Mouse (Mus musculus): ENCODE measurements around the gene Car9. TPM values are rescaled to one million over a fixed set of nuclear protein-coding genes. Genes with fewer than 3 reads are reported as not detected.

Gene Car9
- polyA plus RNA-seq, 2 experiments: 0.32 to 0.75 TPM

- Histone ChIP-seq H3K9ac (replicated peaks) (peak overlapping the region; percentile 92), H3K4me3 (ENCODE audit: insufficient read depth in 1 of 2, low read depth in 2 of 2, low read length in 2 of 2) (peak overlapping the region; percentile 84 to 91), H3K36me3 (replicated peaks; ENCODE audit: control insufficient read depth, insufficient read depth, low read depth) (peaks cover 19% of the 10 kb centered on the region), H3K27ac (peak overlapping the region; percentile 73), H3K4me1 (replicated peaks; ENCODE audit: control insufficient read depth in 2 of 2, insufficient read depth in 2 of 2, low read length in 1 of 2) (peaks cover 13 to 23% of the 10 kb centered on the region in 2 experiments), H3K9me3 (ENCODE audit: control insufficient read depth, low read length) (no peaks in the 10 kb centered on the region), H3K4me2 (ENCODE audit: low read depth) (peak overlapping the region; percentile 84), H3K27me3 (ENCODE audit: control insufficient read depth, insufficient read depth, low read length) (no peaks in the 10 kb centered on the region)
- DNase-seq (ENCODE audit: low read depth in 3 of 3, low spot score in 3 of 3) (peak; percentile 86 to 91 (median 87)), ATAC-seq (ENCODE audit: insufficient read depth) (peak; percentile 82)
- under 1% methylated on average over 47 of the region's 47 CpGs for WGBS (ENCODE audit: insufficient replicate concordance)
- TF ChIP-seq CTCF (IDR thresholded peaks at IDR 0.05; ENCODE audit: low read depth) (peak; percentile 35; the same call in 1 of the 2 replicates), EP300 (IDR thresholded peaks at IDR 0.05; ENCODE audit: low read depth) (no peak)
These were observed 13.4 kb upstream of the Car9 start for GRCm38 (mm10) chr4:43493186-43493845.

- peak overlapping the region; percentile 73 for H3K27ac ChIP-seq
- TF ChIP-seq CTCF (IDR thresholded peaks at IDR 0.05; ENCODE audit: low read depth) (no peak), EP300 (IDR thresholded peaks at IDR 0.05; ENCODE audit: low read depth) (0 out of 2 replicates have a peak, but pooled peaks have one; percentile 19)
- no peaks in the 10 kb centered on the region for H3K27me3 ChIP-seq (ENCODE audit: control insufficient read depth, insufficient read depth, low read length)
- no peak for DNase-seq (ENCODE audit: low read depth in 3 of 3, low spot score in 3 of 3)
- WGBS (ENCODE audit: insufficient replicate concordance): under 1% methylated on average over 9 of the region's 9 CpGs
- peak overlapping the region; percentile 92 for H3K9ac ChIP-seq (replicated peaks)
- H3K9me3 ChIP-seq (ENCODE audit: control insufficient read depth, low read length): no peaks in the 10 kb centered on the region
- no peak for ATAC-seq (ENCODE audit: insufficient read depth)
- H3K4me2 ChIP-seq (ENCODE audit: low read depth): peak overlapping the region; percentile 84
- H3K4me1 ChIP-seq (replicated peaks; ENCODE audit: control insufficient read depth in 2 of 2, insufficient read depth in 2 of 2, low read length in 1 of 2): peaks cover 13 to 29% of the 10 kb centered on the region in 2 experiments
- H3K36me3 ChIP-seq (replicated peaks; ENCODE audit: control insufficient read depth, insufficient read depth, low read depth): peaks cover 19% of the 10 kb centered on the region
- peak overlapping the region; percentile 84 to 91 for H3K4me3 ChIP-seq (ENCODE audit: insufficient read depth in 1 of 2, low read depth in 2 of 2, low read length in 2 of 2)
These were observed 12.9 kb upstream of the Car9 start for GRCm38 (mm10) chr4:43493846-43494240.

DNA sequence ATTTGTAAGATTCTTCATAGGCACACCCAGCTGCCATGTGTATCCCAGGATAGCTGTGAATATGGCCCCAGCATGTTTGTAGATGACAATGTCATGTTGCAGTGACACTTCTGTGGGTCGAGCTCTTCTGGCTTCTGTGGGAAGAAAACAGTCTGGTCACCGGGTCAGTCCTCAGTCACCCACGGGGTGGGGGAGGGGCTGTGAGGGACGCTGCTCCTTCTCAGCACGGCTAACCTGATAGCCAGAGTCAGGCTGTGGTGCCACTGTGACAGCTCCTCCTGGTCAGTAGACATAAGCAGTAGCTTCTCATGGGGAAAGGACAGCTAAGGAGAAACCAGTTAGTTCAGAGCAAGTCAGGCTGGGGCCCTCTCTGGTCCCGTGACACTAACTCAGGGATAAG lies 10.2 kb upstream of the Car9 start:
- Histone ChIP-seq H3K27me3 (ENCODE audit: control insufficient read depth, insufficient read depth, low read length) (no peaks in the 10 kb centered on the region), H3K4me1 (replicated peaks; ENCODE audit: control insufficient read depth in 2 of 2, insufficient read depth in 2 of 2, low read length in 1 of 2) (peaks cover 12 to 29% of the 10 kb centered on the region in 2 experiments), H3K27ac (no peak overlapping the region), H3K9me3 (ENCODE audit: control insufficient read depth, low read length) (no peaks in the 10 kb centered on the region), H3K4me2 (ENCODE audit: low read depth) (no peak overlapping the region), H3K36me3 (replicated peaks; ENCODE audit: control insufficient read depth, insufficient read depth, low read depth) (peaks cover 19% of the 10 kb centered on the region), H3K9ac (replicated peaks) (no peak overlapping the region), H3K4me3 (ENCODE audit: insufficient read depth in 1 of 2, low read depth in 2 of 2, low read length in 2 of 2) (no peak overlapping the region)
- DNase-seq (ENCODE audit: low read depth in 3 of 3, low spot score in 3 of 3) (no peak), ATAC-seq (ENCODE audit: insufficient read depth) (no peak)
- WGBS (ENCODE audit: insufficient replicate concordance): 67% methylated on average over 6 of the region's 6 CpGs
- no peak for TF ChIP-seq EP300 (IDR thresholded peaks at IDR 0.05; ENCODE audit: low read depth)
- TF ChIP-seq CTCF (IDR thresholded peaks at IDR 0.05; ENCODE audit: low read depth): no peak

DNA sequence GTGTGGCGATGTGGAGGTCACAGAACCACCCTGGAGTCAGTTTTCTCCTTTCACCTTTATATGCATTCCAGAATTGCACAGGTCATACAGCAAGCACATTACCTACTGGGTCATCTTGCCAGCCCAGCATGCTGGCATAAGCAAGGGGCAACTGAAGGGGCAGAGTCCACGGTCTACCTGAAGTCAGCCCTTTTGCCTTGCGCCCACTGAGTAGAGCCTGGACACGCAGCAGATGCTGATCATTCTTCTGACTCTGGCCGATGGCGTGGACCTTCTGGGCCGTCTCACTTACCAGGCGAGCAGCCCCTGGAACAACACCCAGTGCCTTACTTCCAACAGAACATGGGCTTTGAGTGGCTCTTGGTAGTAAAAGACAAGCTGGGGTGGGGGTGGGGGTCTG lies 9.4 kb upstream of the Car9 start:
- peaks cover 12 to 25% of the 10 kb centered on the region in 2 experiments for H3K4me1 ChIP-seq (replicated peaks; ENCODE audit: control insufficient read depth in 2 of 2, insufficient read depth in 2 of 2, low read length in 1 of 2)
- H3K4me2 ChIP-seq (ENCODE audit: low read depth): peak overlapping the region; percentile 75
- DNase-seq (ENCODE audit: low read depth in 3 of 3, low spot score in 3 of 3): no peak
- H3K9me3 ChIP-seq (ENCODE audit: control insufficient read depth, low read length): no peaks in the 10 kb centered on the region
- WGBS (ENCODE audit: insufficient replicate concordance): 90% methylated on average over 8 of the region's 8 CpGs
- TF ChIP-seq EP300 (IDR thresholded peaks at IDR 0.05; ENCODE audit: low read depth) (no peak), CTCF (IDR thresholded peaks at IDR 0.05; ENCODE audit: low read depth) (no peak)
- H3K9ac ChIP-seq (replicated peaks): no peak overlapping the region; the same call in 1 of the 2 replicates
- ATAC-seq (ENCODE audit: insufficient read depth): no peak
- no peaks in the 10 kb centered on the region for H3K27me3 ChIP-seq (ENCODE audit: control insufficient read depth, insufficient read depth, low read length)
- no peak overlapping the region for H3K27ac ChIP-seq
- peaks cover 19% of the 10 kb centered on the region for H3K36me3 ChIP-seq (replicated peaks; ENCODE audit: control insufficient read depth, insufficient read depth, low read depth)
- H3K4me3 ChIP-seq (ENCODE audit: insufficient read depth in 1 of 2, low read depth in 2 of 2, low read length in 2 of 2): peak overlapping the region in 1 of 2 experiments; percentile 75; a peak in 2 of 4 replicates

GRCm38 (mm10) chr4:43497946-43498345 lies 8.8 kb upstream of the Car9 start:
- Histone ChIP-seq H3K4me3 (ENCODE audit: insufficient read depth in 1 of 2, low read depth in 2 of 2, low read length in 2 of 2) (peak overlapping the region; percentile 75 to 76), H3K27me3 (ENCODE audit: control insufficient read depth, insufficient read depth, low read length) (no peaks in the 10 kb centered on the region), H3K36me3 (replicated peaks; ENCODE audit: control insufficient read depth, insufficient read depth, low read depth) (peaks cover 19% of the 10 kb centered on the region), H3K27ac (no peak overlapping the region), H3K9me3 (ENCODE audit: control insufficient read depth, low read length) (no peaks in the 10 kb centered on the region), H3K4me1 (replicated peaks; ENCODE audit: control insufficient read depth in 2 of 2, insufficient read depth in 2 of 2, low read length in 1 of 2) (peaks cover 12 to 25% of the 10 kb centered on the region in 2 experiments), H3K4me2 (ENCODE audit: low read depth) (peak overlapping the region; percentile 75), H3K9ac (replicated peaks) (peak overlapping the region; percentile 85)
- no peak for TF ChIP-seq EP300 (IDR thresholded peaks at IDR 0.05; ENCODE audit: low read depth)
- no peak for TF ChIP-seq CTCF (IDR thresholded peaks at IDR 0.05; ENCODE audit: low read depth)
- ATAC-seq (ENCODE audit: insufficient read depth) (no peak), DNase-seq (ENCODE audit: low read depth in 3 of 3, low spot score in 3 of 3) (no peak)
- 63% methylated on average over 4 of the region's 4 CpGs for WGBS (ENCODE audit: insufficient replicate concordance)

Data from liver, embryonic 14.5 days (tissue).